Mouse (Mus musculus): ENCODE data around the gene Ppil6.

DNA sequence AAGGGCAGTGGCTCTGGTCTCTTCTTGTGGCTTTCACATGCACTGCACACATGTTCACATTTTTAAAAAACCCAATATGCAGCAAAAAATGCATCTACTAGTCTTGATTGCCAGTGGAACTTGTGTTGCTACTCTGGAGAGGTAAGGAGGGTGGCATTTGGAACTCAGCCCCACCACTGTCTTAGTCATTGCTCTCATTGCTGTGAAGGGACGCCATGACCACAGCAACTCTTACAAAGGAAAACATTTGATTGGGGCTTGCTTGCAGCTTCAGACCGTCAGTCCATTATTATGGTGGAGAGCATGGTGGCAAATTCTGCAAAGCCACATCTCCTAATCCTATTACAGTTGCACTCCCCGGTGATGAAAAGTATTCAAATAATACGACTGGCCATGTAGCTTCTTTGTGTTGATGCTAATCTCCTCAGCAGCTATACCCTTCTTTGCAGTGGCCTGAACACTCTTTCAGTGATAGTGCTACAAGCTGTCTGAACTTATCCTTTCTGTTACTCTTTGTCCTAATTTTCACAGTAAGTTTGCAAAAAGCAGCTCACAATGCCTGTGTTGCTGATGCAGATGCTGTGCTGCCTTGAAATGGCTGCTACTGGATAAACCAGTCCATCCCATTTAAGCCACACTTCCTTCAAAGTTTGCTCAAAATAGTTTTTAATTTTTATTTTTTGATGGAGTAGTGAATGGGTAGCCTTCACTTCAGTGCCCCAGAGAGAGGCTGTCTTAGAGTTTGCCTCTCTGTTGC lies 47.2 kb downstream of the Ppil6 start:
- no peak for TF ChIP-seq POLR2A (IDR thresholded peaks at IDR 0.05; ENCODE audit: insufficient read depth, low read depth, low read length)
- no peak for TF ChIP-seq CTCF (IDR thresholded peaks at IDR 0.05; ENCODE audit: insufficient read depth, low read depth, low read length)

Measured in olfactory bulb, adult 2 months (tissue).